Mouse (Mus musculus): ENCODE results near the gene Gm867.

Gene Gm867

GRCm38 (mm10) chr10:75940520-75940919 is at the start of gene Gm867:
TSS of gene Gm867 (minus strand) at chr10:75940672.
- DNase-seq: no peak

DNA sequence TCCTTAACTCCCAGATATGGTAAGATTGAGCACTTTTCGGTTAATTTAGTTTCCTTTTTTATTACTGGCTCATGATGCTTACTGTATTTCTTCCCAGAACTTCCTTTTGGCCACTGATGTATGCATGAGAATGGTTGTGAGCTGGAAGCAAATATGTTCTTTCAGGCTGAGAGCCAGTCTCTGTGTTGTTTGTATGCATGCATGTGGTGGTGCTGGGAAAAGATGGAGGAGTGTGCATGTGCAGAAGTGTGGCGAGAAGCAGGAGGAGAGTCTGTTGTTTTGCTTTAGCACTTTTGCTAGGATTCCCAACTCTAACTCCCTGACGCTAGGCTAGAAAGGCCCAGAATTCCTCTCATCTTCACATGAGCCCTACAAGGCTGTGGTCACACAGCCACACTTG is 39.0 kb upstream of the Gm867 start:
- DNase-seq: no peak

- DNase-seq: no peak
These were observed 38.3 kb upstream of the Gm867 start for GRCm38 (mm10) chr10:75978835-75979157.

DNA sequence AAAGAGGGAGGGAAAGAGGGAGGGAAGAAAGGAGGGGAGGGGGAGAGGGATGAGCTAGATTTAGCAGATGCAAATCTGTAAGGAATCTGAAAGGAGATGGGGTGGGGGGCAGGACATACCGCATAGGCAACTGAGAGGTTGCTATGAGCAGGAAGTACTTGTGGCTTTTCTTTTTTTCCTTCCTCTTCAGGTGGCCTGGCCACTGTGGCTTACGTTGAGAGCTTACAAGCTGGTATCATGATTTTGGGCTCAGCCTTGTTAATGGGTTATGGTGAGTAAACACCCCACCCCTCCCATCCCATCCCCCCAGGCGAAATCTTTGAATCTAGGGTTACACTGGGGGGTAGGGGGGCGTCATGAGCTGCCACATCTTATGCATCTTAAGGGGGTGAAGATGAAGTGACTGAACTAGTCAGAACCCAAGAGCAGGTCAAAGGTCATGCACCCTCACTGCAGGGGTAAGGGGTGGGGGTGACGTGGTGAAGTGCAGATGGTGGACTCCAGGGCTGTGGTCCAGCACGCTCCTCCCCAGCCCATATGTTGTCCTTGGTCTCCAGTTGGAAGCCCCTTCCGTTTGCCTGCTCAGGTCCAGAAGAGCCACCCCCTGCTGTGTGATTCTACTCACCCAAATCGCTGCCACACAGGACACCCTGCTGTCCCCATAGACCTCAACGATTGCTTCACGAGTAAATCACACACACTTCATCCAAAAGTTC is 37.8 kb upstream of the Gm867 start:
- DNase-seq: no peak

- DNase-seq: peak; percentile 27 to 42
These were observed 34.7 kb upstream of the Gm867 start for GRCm38 (mm10) chr10:75975216-75975615.

- no peak for DNase-seq
These were observed 33.4 kb upstream of the Gm867 start for GRCm38 (mm10) chr10:75973846-75974245.

DNA sequence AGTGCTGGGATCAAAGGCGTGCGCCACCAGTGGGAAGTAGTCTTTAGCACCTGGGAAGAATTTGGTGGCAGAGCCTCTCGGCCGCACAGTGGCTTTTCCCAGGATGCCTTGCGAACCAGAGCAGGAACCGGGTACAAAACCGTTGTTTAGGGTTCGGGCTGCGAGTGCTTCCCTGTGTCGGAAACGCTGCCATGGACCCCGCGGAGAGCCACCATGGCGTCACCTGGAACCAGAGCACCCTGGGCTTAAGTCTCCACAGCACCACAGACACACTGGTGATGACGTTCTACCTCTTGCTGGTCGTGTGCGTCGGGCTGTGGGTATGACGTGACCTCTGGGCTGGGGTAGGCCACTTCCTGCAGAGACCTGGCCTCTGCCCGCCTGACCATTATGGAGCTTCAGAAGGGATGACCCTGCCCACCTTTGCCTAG is 13.9 kb upstream of the Gm867 start, which contains the start of gene Gm5134:
TSS of gene Gm5134 (plus strand) at position 134 of the 431 bp plus-strand sequence.
- DNase-seq: no peak

GRCm38 (mm10) chr10:75951424-75952050 is 11.1 kb upstream of the Gm867 start:
- DNase-seq: peak; percentile 54 to 73

DNA sequence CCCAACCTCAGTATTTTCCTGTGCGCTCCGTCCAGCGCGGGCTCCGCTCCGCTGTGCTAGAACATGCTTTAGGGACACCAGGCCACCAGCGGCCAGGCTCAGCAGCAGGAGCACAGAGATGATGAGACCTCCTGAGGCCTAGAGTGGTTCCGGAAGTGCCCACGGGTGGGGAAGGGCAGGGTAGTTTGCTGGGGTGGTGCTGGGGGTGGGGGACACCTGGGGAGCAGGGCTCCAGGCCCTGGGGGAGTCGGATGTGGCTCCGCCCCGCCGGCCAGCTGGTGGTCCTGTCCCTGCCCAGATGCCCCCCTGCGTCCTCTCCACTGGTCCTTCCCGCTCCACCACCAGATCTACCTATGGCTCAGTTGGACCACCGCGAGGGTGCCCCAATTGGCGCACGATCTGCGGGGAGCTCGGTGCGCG is 10.3 kb upstream of the Gm867 start:
- DNase-seq: no peak

GRCm38 (mm10) chr10:75949053-75950045 is 8.9 kb upstream of the Gm867 start:
- DNase-seq: no peak

- DNase-seq: no peak
These were observed 7.6 kb upstream of the Gm867 start for GRCm38 (mm10) chr10:75948079-75948478.

- DNase-seq: no peak
These were observed 5.4 kb upstream of the Gm867 start for GRCm38 (mm10) chr10:75945896-75946295.

DNA sequence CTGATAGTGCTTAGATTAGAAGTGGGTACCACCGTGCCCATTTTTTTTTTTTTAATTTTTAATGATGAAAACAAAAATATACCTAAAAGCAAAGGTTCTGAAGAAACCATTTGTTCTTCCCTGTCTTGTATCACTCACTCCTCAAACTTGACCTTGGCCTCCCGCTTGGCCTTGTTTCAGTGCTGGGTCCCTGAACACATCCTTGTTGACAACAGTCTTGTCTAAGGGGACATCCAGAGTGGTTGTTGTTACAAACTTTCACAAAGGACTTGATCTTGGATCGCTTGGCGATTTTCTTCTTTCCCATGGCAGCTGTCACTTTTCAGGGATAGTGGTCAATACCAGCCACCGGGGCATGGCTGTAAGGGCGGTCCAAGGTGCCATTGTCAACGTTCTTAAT is 4.7 kb upstream of the Gm867 start:
- no peak for DNase-seq

DNA sequence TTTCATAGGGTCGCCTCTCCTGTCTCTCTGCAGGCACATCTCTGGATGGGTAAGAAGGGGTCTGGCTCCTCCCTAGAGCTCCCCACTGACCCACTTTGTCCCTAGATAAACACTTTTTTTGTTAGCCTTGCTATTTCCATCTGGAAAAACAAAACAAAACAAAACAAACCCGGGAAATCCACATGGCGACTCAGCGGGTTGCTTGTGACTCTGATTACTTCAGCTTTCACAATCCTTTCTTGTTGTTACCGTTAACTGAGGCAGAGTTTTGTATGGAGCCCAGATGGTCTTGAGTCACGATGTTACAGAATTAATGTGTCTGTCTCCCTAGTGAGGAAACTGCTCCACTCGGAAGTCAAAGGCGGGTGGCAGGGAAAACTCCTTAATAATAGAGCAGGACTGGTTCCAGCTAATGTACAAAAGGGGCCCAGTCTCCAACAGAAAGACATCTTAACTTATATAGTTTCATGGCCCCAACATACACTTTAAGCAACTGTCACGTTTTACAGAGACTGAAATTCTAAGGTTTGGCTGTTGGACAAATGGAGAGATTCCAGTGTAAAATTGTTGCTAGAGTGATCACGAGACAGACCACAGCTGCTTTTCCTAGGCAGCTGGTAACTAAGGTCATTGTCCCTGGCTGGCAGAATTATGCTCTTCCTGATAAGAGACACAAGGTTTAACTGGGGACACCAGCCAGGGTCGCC is 3.7 kb upstream of the Gm867 start:
- no peak for DNase-seq

- DNase-seq: no peak
These were observed 2.4 kb upstream of the Gm867 start, which contains the start of gene Vpreb3 for GRCm38 (mm10) chr10:75942736-75943477. TSS of gene Vpreb3 (plus strand) at chr10:75943057.

DNA sequence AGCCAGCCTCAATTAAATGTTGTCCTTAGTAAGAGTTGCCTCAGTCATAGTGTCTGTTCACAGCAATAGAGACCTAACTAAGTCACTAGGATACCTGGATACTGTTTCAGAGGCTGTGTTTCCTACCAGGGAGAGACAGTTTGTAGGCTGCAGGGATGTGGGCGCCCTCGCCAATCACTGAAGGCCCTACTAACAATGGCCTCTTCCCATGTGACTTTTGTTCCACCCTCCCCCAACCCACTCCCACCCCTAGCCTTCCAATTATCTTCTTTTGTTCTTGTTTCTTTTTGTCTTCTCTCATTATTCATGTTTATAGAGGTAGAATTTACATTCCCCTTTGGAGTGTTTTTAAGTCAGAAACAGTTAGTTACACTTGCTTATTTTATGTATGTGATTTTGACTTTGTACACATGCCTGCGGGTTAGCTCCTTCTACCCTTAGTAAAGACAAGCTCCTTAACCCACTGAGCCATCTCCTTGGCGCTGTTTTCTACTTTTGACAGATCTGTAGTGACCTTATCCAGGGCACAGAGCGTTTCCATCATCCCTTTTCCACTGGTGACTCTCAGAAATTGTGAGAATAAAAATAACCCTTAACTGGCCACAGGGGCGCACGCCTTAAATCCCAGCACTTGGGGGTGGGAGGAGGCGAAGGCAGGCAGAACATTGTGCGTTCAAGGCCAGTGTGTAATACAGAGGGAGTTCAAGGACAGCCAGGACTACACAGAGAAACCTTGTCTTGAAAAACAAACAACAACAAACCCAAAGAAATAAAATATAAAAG is 761 bp upstream of the Gm867 start:
- DNase-seq: no peak

GRCm38 (mm10) chr10:75939481-75940234 is 814 bp downstream of the Gm867 start:
- DNase-seq: no peak

DNA sequence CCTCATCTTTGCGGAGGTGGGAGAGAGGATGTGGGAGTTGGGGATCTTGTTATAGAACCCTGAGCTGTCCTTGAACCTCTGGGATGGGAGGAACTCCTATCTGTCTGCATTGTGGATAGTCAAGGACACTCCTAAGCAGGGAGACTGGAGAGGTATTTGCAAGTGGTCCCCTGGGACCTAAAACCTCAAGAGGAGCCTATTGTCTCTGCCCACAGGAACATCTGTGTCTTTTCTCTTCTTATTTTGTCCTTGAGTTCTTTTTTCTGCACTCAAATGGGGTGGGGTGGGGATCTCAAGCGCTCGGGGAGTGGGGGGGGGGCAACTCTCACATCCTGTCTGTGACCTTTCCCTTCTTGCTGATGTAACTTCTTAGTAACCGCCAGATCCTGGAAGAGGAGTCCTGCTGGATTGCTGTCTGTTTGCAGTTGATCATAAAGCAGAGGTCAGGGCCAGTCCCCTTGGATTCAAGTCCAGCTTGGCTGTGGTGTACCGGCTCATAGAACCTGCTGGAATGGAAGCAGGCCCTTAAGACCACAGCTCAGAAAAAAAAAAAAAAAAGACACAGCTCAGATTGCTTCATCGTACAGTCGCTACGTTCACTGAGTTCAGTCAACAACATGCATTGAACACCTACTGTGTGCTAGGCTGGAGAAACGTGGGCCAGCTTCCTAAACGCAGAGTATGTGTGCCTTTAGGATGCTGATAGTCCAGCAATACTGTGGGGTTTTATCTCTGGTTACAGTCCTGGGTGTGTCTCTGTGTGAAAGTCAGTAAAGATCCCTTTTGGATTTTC is 2.4 kb downstream of the Gm867 start:
- DNase-seq: no peak

DNA sequence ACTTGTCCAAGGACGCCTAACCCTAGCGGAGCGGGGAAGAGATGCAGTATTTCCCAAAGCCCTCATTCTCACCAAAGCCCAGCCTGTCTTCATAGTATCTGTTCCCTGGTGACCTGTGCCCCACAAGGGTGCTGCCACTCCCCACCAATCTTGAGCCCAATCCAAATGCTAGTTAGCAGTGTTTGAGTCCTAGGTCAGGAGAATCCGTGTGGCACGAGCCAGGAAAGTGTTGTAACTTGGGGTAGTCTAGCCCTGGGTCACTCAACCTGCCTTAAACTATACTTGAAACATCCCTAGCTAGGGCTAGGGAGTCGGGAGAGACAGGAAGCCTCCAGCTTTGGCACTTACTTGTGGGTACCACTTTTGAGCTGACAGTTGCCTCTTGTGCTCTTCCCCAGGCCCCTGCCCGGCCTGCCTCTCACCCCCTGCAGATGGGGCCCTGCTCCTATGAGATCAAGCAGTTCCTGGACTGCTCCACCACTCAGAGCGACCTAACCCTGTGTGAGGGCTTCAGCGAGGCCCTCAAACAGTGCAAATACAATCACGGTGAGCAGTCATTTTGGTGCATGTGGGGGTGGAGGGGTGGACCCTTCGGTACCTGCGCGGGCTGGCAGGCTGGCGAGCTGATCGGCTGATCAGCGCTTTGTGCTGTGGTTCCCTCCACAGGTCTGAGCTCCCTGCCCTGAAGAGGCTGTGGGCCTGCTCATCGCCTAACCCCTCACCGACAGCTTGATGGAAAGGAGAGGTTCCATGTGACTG is 3.4 kb downstream of the Gm867 start:
- no peak for DNase-seq

Measured in cerebellum, adult 18-20 months (tissue).